Mouse (Mus musculus): Measurements from ENCODE around the gene Ublcp1. TPM values are rescaled to one million over a fixed set of nuclear protein-coding genes. Genes with fewer than 3 reads are reported as not detected.
"Not testable (repeated sequence)": the region's sequence is repeated elsewhere in the genome, so short reads cannot be mapped to it uniquely, and the experiment has no call there.

The Ublcp1 gene
- polyA plus RNA-seq, 1 experiment = 52.5 TPM

DNA sequence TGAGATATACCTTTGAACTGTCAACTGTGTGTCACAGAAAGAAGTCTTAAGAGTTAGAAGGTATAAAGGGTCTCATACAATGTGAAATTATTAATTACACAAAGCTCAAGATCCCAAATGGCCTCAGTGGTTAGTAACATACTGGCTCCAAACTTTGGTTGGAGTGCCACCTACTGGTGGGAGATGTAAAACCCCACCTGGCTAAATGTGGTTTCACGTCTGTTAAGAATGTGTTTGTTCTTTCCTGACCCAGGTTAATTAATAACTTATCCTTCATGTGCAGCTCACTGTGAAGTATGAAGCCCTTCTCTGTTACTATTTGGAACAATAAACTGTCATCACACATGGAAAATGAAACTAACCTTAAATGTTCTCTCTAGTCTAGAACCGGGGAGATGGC, 16.9 kb downstream of the Ublcp1 start:
- Histone ChIP-seq H3K4me1 (ENCODE audit: control insufficient read depth, insufficient read depth, low read length) (no peaks in the 10 kb centered on the region), H3K4me3 (replicated peaks; ENCODE audit: control insufficient read depth, low read depth, low read length) (no peak overlapping the region), H3K27ac (ENCODE audit: control insufficient read depth, insufficient read depth, low read depth, low read length, poor library complexity) (no peak overlapping the region)
- TF ChIP-seq POLR2A (IDR thresholded peaks at IDR 0.05; ENCODE audit: borderline replicate concordance, control insufficient read depth, low read depth, low read length) = no peak
- 0 out of 2 replicates have a peak, but pooled peaks have one; percentile 26 for TF ChIP-seq CTCF (IDR thresholded peaks at IDR 0.05; ENCODE audit: control insufficient read depth, insufficient read depth, low read length)
- 50% methylated on average over 2 of the region's 2 CpGs for WGBS

DNA sequence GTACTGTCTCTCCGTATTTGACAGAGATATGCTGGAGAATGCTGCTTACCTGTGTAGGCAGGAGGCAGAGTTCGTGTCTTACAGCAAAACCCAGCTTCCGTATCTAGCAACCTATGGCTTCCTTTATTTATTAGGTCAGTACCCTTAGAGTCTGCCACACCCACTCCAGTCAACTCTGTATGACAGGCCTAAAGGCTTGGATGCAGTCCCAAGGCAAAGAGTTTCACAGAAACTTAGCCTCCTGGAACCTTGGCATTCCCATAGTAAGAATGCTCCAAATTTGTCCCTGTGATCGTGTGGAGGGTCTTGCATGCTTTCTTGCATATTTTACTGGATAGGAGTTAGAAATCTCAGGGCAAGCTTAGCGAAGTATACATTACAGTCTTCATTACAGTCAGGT, 18.3 kb downstream of the Ublcp1 start:
- not testable (repeated sequence) for H3K4me3 ChIP-seq (replicated peaks; ENCODE audit: control insufficient read depth, low read depth, low read length); H3K4me1 ChIP-seq (ENCODE audit: control insufficient read depth, insufficient read depth, low read length); H3K27ac ChIP-seq (ENCODE audit: control insufficient read depth, insufficient read depth, low read depth, low read length, poor library complexity)
- WGBS = 89% methylated on average over 5 of the region's 5 CpGs

DNA sequence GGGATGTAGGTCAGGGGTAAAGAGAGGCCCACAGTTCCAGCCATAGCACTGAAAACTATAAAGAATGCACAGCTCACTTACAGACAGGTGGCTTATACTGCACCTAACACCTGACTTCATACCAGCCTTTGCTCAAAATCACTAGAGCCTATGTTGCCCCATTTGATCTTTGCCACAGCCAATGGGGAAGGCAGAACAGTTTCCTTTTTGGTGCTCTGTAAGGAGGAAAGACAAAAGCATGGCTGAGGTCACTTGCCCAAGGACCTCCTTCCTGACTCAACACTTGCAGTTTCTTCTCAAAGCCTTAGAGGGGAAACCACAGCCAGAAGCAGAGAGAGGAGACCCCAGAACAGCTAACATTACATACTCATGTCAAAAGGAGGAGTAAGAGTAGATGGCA, 19.3 kb downstream of the Ublcp1 start:
- H3K4me3 ChIP-seq (replicated peaks; ENCODE audit: control insufficient read depth, low read depth, low read length) = no peak overlapping the region
- no peaks in the 10 kb centered on the region for H3K4me1 ChIP-seq (ENCODE audit: control insufficient read depth, insufficient read depth, low read length)
- TF ChIP-seq CTCF (IDR thresholded peaks at IDR 0.05; ENCODE audit: control insufficient read depth, insufficient read depth, low read length) = no peak
- TF ChIP-seq POLR2A (IDR thresholded peaks at IDR 0.05; ENCODE audit: borderline replicate concordance, control insufficient read depth, low read depth, low read length) = no peak
- no peak overlapping the region for H3K27ac ChIP-seq (ENCODE audit: control insufficient read depth, insufficient read depth, low read depth, low read length, poor library complexity)

DNA sequence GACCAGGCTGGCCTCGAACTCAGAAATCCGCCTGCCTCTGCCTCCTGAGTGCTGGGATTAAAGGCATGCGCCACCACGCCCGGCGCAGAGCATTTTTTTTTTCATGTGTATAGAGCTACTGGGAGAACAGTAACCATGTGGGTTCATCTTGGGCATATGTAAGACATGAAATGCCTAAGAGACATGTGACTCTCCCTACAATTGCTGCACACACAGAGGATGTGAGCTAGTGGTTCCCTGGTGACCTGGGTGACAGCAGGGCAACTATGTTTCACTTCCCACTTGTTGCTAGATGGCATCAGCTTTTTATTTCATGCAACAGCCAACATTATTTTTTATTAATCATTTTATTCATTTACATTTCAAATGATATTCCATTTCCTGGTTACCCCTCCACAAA, 32.5 kb downstream of the Ublcp1 start:
- TF ChIP-seq POLR2A (IDR thresholded peaks at IDR 0.05; ENCODE audit: borderline replicate concordance, control insufficient read depth, low read depth, low read length) (no peak), CTCF (IDR thresholded peaks at IDR 0.05; ENCODE audit: control insufficient read depth, insufficient read depth, low read length) (no peak)
- Histone ChIP-seq H3K4me1 (ENCODE audit: control insufficient read depth, insufficient read depth, low read length) (no peaks in the 10 kb centered on the region), H3K4me3 (replicated peaks; ENCODE audit: control insufficient read depth, low read depth, low read length) (no peak overlapping the region), H3K27ac (ENCODE audit: control insufficient read depth, insufficient read depth, low read depth, low read length, poor library complexity) (no peak overlapping the region)
- whole genome bisulfite sequencing = 84% methylated on average over 6 of the region's 6 CpGs

DNA sequence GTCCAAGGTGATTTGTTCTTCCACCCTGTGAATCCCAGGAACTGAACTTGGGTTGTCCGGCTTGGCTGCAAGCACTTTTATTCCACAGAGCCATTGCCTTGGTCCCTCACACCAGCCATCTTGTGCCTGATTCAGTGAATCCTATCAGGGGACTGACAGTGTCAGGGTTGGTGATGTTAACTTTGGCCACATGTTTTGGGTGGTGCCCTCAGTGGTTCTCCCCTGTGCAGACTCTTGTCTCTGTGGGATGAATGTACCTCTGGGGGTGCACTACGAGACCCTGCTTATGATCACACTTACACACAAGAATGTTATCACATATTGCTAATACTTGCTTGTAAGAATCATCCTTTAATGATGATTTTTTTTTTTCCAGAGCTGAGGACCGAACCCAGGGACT, 40.3 kb downstream of the Ublcp1 start:
- TF ChIP-seq CTCF (IDR thresholded peaks at IDR 0.05; ENCODE audit: control insufficient read depth, insufficient read depth, low read length) = no peak
- no peak for TF ChIP-seq POLR2A (IDR thresholded peaks at IDR 0.05; ENCODE audit: borderline replicate concordance, control insufficient read depth, low read depth, low read length)
- Histone ChIP-seq H3K27ac (ENCODE audit: control insufficient read depth, insufficient read depth, low read depth, low read length, poor library complexity) (no peak overlapping the region), H3K4me3 (replicated peaks; ENCODE audit: control insufficient read depth, low read depth, low read length) (no peak overlapping the region), H3K4me1 (ENCODE audit: control insufficient read depth, insufficient read depth, low read length) (no peaks in the 10 kb centered on the region)
- WGBS = 82% methylated on average over 3 of the region's 3 CpGs

DNA sequence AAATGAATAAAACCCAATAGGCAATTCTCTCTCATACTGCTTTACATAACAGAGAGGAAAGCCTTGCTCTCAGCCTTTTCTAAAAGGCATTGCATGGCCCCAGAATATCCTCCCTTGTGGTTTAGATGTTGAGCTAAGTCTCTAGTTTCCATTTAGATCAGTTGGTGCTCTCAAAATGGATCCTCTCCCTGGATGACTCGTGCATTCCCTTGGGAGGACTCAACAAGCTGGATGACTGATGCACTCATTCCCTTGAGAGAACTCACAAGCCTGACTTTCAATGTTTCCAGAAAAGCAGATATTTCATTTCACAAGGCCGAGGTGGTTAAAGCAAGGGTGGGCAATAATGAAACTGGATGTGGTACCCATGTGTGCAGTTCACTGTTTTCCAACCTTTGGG, 42.3 kb downstream of the Ublcp1 start:
- H3K27ac ChIP-seq (ENCODE audit: control insufficient read depth, insufficient read depth, low read depth, low read length, poor library complexity) = no peak overlapping the region
- TF ChIP-seq CTCF (IDR thresholded peaks at IDR 0.05; ENCODE audit: control insufficient read depth, insufficient read depth, low read length) (no peak), POLR2A (IDR thresholded peaks at IDR 0.05; ENCODE audit: borderline replicate concordance, control insufficient read depth, low read depth, low read length) (no peak)
- no peak overlapping the region for H3K4me3 ChIP-seq (replicated peaks; ENCODE audit: control insufficient read depth, low read depth, low read length)
- WGBS = 63% methylated on average over 2 of the region's 2 CpGs
- no peaks in the 10 kb centered on the region; the same call in 1 of the 2 replicates for H3K4me1 ChIP-seq (ENCODE audit: control insufficient read depth, insufficient read depth, low read length)

DNA sequence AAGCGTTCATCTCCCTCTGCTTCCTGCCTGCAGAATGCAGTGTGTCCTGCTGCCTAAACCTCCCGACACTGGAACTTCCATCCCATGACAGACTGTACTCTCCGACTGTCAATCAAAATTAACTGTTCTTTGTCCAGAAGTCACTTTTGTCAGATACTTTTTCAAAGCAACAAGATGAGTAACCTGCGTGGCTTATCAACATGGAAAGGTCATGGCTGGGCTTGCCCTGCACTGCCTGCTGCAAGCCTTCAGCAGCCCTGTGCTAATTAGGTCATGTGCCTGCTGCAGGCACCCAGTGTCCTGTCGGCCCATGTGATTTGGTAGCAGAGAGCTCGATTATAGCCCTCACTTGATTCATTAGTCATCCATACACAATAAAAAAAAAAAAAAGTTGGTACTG, 44.7 kb downstream of the Ublcp1 start:
- no peaks in the 10 kb centered on the region; the same call in 1 of the 2 replicates for H3K4me1 ChIP-seq (ENCODE audit: control insufficient read depth, insufficient read depth, low read length)
- no peak overlapping the region for H3K4me3 ChIP-seq (replicated peaks; ENCODE audit: control insufficient read depth, low read depth, low read length)
- WGBS = 79% methylated on average over 6 of the region's 6 CpGs
- no peak for TF ChIP-seq POLR2A (IDR thresholded peaks at IDR 0.05; ENCODE audit: borderline replicate concordance, control insufficient read depth, low read depth, low read length)
- no peak for TF ChIP-seq CTCF (IDR thresholded peaks at IDR 0.05; ENCODE audit: control insufficient read depth, insufficient read depth, low read length)
- H3K27ac ChIP-seq (ENCODE audit: control insufficient read depth, insufficient read depth, low read depth, low read length, poor library complexity) = no peak overlapping the region

DNA sequence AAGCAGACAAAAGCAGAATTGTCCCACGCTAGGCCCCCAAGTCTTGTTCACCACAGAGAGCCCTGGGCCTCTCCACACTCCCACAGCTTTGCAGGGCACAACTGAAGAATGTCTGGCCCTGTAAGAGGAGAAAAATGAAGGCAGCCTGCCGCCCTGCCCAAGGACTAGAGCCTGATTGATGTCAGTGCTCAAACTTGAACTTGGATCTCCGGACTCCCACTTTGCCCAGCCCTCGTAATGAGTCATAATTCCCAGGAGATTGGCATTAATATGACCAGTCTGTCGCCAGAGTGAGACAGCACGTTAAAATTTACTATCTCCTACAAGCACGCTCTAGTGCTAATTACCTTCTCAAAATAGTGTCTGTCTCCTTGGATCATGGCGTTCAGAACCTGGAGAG, 45.3 kb downstream of the Ublcp1 start:
- no peak overlapping the region for H3K4me3 ChIP-seq (replicated peaks; ENCODE audit: control insufficient read depth, low read depth, low read length)
- no peaks in the 10 kb centered on the region; the same call in 1 of the 2 replicates for H3K4me1 ChIP-seq (ENCODE audit: control insufficient read depth, insufficient read depth, low read length)
- TF ChIP-seq CTCF (IDR thresholded peaks at IDR 0.05; ENCODE audit: control insufficient read depth, insufficient read depth, low read length) = no peak
- TF ChIP-seq POLR2A (IDR thresholded peaks at IDR 0.05; ENCODE audit: borderline replicate concordance, control insufficient read depth, low read depth, low read length) = no peak

DNA sequence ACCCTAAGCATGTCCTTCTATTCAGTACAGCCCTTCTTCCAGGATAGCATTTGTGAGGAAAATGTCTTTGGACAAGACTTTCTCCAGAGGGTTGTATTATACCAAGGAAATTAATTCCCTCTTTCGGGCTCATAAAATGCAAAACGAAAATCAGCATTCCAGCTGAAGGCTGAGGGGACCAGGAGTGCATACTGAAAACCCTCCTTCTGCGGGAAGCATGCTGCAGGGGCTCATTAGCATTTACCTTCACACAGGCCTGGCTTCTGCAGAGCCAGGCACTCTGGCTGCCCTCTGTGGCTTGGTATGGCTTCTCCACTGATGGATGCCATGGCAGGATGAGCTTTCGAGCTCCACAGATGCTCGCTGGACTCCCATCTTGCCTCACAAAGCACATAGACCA, 46.3 kb downstream of the Ublcp1 start:
- Histone ChIP-seq H3K4me1 (ENCODE audit: control insufficient read depth, insufficient read depth, low read length) (no peaks in the 10 kb centered on the region; the same call in 1 of the 2 replicates), H3K27ac (ENCODE audit: control insufficient read depth, insufficient read depth, low read depth, low read length, poor library complexity) (no peak overlapping the region)
- WGBS = 77% methylated on average over 5 of the region's 5 CpGs

More for the DNA sequence above, 45.3 kb downstream of the Ublcp1 start:
- WGBS = 83% methylated on average over 8 of the region's 8 CpGs
- no peak overlapping the region for H3K27ac ChIP-seq (ENCODE audit: control insufficient read depth, insufficient read depth, low read depth, low read length, poor library complexity)

More for the DNA sequence above, 46.3 kb downstream of the Ublcp1 start:
- no peak for TF ChIP-seq POLR2A (IDR thresholded peaks at IDR 0.05; ENCODE audit: borderline replicate concordance, control insufficient read depth, low read depth, low read length)
- no peak for TF ChIP-seq CTCF (IDR thresholded peaks at IDR 0.05; ENCODE audit: control insufficient read depth, insufficient read depth, low read length)
- H3K4me3 ChIP-seq (replicated peaks; ENCODE audit: control insufficient read depth, low read depth, low read length) = no peak overlapping the region

Data from bone marrow, adult 2 months (tissue).